Mouse (Mus musculus) forebrain, embryonic 16.5 days (tissue): ENCODE data around the gene Hectd2. TPM values are rescaled to one million over a fixed set of nuclear protein-coding genes. Genes with fewer than 3 reads are reported as not detected.

Experiments
- ATAC-seq: fragments of 200-750 bp; cut with Nextera tagmentation; 2 replicates; pipeline ENCODE4 v1.8.0; 2017; ENCODE audit warnings: mild to moderate bottlenecking, moderate library complexity
- H3K27ac ChIP-seq: fragments of 300-500 bp; sonication (generic); 2 replicates; pipeline ENCODE4 v1.5.1; 2014; ENCODE audit warnings: low read length, control low read depth
- H3K27me3 ChIP-seq: fragments of 300-500 bp; sonication (generic); replicated peaks from 2 replicates; pipeline ENCODE4 v1.6.1; 2014; ENCODE audit warnings: low read length; ENCODE audit not compliant: control insufficient read depth, insufficient read depth
- H3K36me3 ChIP-seq: fragments of 300-500 bp; sonication (generic); 2 replicates; pipeline ENCODE4 v1.6.1; 2014; ENCODE audit not compliant: control insufficient read depth, insufficient read depth
- H3K4me1 ChIP-seq: fragments of 300-500 bp; sonication (generic); replicated peaks from 2 replicates; pipeline ENCODE4 v1.6.1; 2014; ENCODE audit warnings: low read length; ENCODE audit not compliant: control insufficient read depth, insufficient read depth
- H3K4me2 ChIP-seq: fragments of 300-500 bp; sonication (generic); 2 replicates; pipeline ENCODE4 v1.6.1; 2014; ENCODE audit warnings: mild to moderate bottlenecking, low read length, control low read depth
- H3K4me3 ChIP-seq: fragments of 300-500 bp; sonication (generic); replicated peaks from 2 replicates; pipeline ENCODE4 v1.5.1; 2014; ENCODE audit warnings: mild to moderate bottlenecking, low read length, control low read depth
- H3K9ac ChIP-seq: fragments of 300-500 bp; sonication (generic); replicated peaks from 2 replicates; pipeline ENCODE4 v1.6.1; 2014; ENCODE audit warnings: low read depth, low read length, control low read depth
- H3K9me3 ChIP-seq: fragments of 300-500 bp; sonication (generic); 2 replicates; pipeline ENCODE4 v1.6.1; 2016; ENCODE audit warnings: low read length; ENCODE audit not compliant: control insufficient read depth
- WGBS: fragments of 180-500 bp; shearing (Covaris S2); extraction: QIAGEN DNeasy Blood & Tissue Kit; methylation state at CpG from one replicate; pipeline ENCODE4 v1.1.7; 2014; 5-methylcytosine and 5-hydroxymethylcytosine counted together
- polyA plus RNA-seq: library from polyadenylated mRNA; unstranded; fragments of >200 nt; fragmentation: Nextera tagmentation; extraction: Ambion mirVana; gene quantifications from 2 replicates; pipeline ENCODE4 v1.2.1, GENCODE M21; 2015

Gene Hectd2
- polyA plus RNA-seq, 1 experiment from 2014 or later: 14.7 TPM

- Histone ChIP-seq H3K4me1 (peaks cover 27% of the 10 kb centered on the region), H3K27me3 (peaks cover 4% of the 10 kb centered on the region; the same call in 1 of the 2 replicates), H3K27ac (peak overlapping the region; percentile 82), H3K36me3 (no peaks in the 10 kb centered on the region), H3K4me3 (peak overlapping the region; percentile 32), H3K9ac (peak overlapping the region; percentile 51; the same call in 1 of the 2 replicates), H3K9me3 (no peaks in the 10 kb centered on the region), H3K4me2 (peak overlapping the region; percentile 48)
- WGBS: 7% methylated on average over 8 of the region's 8 CpGs
- ATAC-seq: peak; percentile 87
These were observed 19.7 kb upstream of the Hectd2 start for GRCm38 (mm10) chr19:36534766-36535140.

- H3K4me3 ChIP-seq: peak overlapping the region; percentile 32
- peak overlapping the region; percentile 48 for H3K4me2 ChIP-seq
- peaks cover 4% of the 10 kb centered on the region; the same call in 1 of the 2 replicates for H3K27me3 ChIP-seq
- H3K9ac ChIP-seq: 0 out of 2 replicates have a peak overlapping the region, but pooled peaks have one; percentile 51
- H3K4me1 ChIP-seq: peaks cover 27% of the 10 kb centered on the region
- no peak; the same call in 1 of the 2 replicates for ATAC-seq
- peak overlapping the region; percentile 82 for H3K27ac ChIP-seq
- 10% methylated on average over 2 of the region's 2 CpGs for whole genome bisulfite sequencing
- H3K36me3 ChIP-seq: no peaks in the 10 kb centered on the region
- no peaks in the 10 kb centered on the region for H3K9me3 ChIP-seq
These were observed 19.3 kb upstream of the Hectd2 start for GRCm38 (mm10) chr19:36535186-36535585.

GRCm38 (mm10) chr19:36535878-36536277 lies 18.6 kb upstream of the Hectd2 start:
- no peak for ATAC-seq
- Histone ChIP-seq H3K4me2 (peak overlapping the region; percentile 26), H3K4me3 (no peak overlapping the region), H3K27me3 (peaks cover 4% of the 10 kb centered on the region; the same call in 1 of the 2 replicates), H3K36me3 (no peaks in the 10 kb centered on the region), H3K9ac (no peak overlapping the region), H3K27ac (peak overlapping the region; percentile 24), H3K4me1 (peaks cover 27% of the 10 kb centered on the region), H3K9me3 (no peaks in the 10 kb centered on the region)
- WGBS: 6% methylated on average over 6 of the region's 6 CpGs

- Histone ChIP-seq H3K4me1 (peaks cover 30% of the 10 kb centered on the region), H3K36me3 (no peaks in the 10 kb centered on the region), H3K4me2 (no peak overlapping the region), H3K4me3 (no peak overlapping the region), H3K9me3 (no peaks in the 10 kb centered on the region), H3K9ac (no peak overlapping the region), H3K27me3 (peaks cover 4% of the 10 kb centered on the region; the same call in 1 of the 2 replicates), H3K27ac (no peak overlapping the region)
- 60% methylated on average over 11 of the region's 11 CpGs for WGBS
- no peak for ATAC-seq
These were observed 17.5 kb upstream of the Hectd2 start for GRCm38 (mm10) chr19:36536929-36537328.

- H3K9ac ChIP-seq: no peak overlapping the region
- peaks cover 28% of the 10 kb centered on the region for H3K4me1 ChIP-seq
- no peak overlapping the region for H3K4me3 ChIP-seq
- no peak overlapping the region for H3K27ac ChIP-seq
- 4% methylated on average over 4 of the region's 4 CpGs for WGBS
- H3K4me2 ChIP-seq: no peak overlapping the region
- no peaks in the 10 kb centered on the region for H3K36me3 ChIP-seq
- H3K27me3 ChIP-seq: peaks cover 4% of the 10 kb centered on the region; the same call in 1 of the 2 replicates
- no peaks in the 10 kb centered on the region for H3K9me3 ChIP-seq
- no peak for ATAC-seq
These were observed 15.9 kb upstream of the Hectd2 start for GRCm38 (mm10) chr19:36538528-36538927.

GRCm38 (mm10) chr19:36539311-36539710 lies 15.1 kb upstream of the Hectd2 start:
- Histone ChIP-seq H3K9ac (no peak overlapping the region), H3K4me3 (no peak overlapping the region), H3K4me1 (peaks cover 20% of the 10 kb centered on the region), H3K27ac (no peak overlapping the region), H3K9me3 (no peaks in the 10 kb centered on the region), H3K27me3 (peaks cover 4% of the 10 kb centered on the region; the same call in 1 of the 2 replicates), H3K4me2 (no peak overlapping the region), H3K36me3 (no peaks in the 10 kb centered on the region)
- WGBS: 91% methylated on average over 2 of the region's 2 CpGs
- ATAC-seq: no peak

GRCm38 (mm10) chr19:36540012-36540606 lies 14.3 kb upstream of the Hectd2 start:
- Histone ChIP-seq H3K9me3 (no peaks in the 10 kb centered on the region), H3K9ac (no peak overlapping the region), H3K27me3 (peaks cover 4% of the 10 kb centered on the region; the same call in 1 of the 2 replicates), H3K4me3 (no peak overlapping the region), H3K4me2 (no peak overlapping the region), H3K36me3 (no peaks in the 10 kb centered on the region), H3K4me1 (peaks cover 12% of the 10 kb centered on the region), H3K27ac (no peak overlapping the region)
- whole genome bisulfite sequencing: 81% methylated on average over 10 of the region's 10 CpGs
- no peak for ATAC-seq

GRCm38 (mm10) chr19:36540776-36541175 lies 13.7 kb upstream of the Hectd2 start:
- 53% methylated on average over 7 of the region's 7 CpGs for WGBS
- H3K4me3 ChIP-seq: no peak overlapping the region
- H3K9ac ChIP-seq: no peak overlapping the region
- H3K27ac ChIP-seq: no peak overlapping the region
- no peak overlapping the region for H3K4me2 ChIP-seq
- H3K9me3 ChIP-seq: no peaks in the 10 kb centered on the region
- no peaks in the 10 kb centered on the region for H3K36me3 ChIP-seq
- H3K27me3 ChIP-seq: peaks cover 4% of the 10 kb centered on the region; the same call in 1 of the 2 replicates
- H3K4me1 ChIP-seq: peaks cover 6% of the 10 kb centered on the region
- no peak for ATAC-seq

GRCm38 (mm10) chr19:36553561-36554045 lies 836 bp upstream of the Hectd2 start:
- peaks cover 5% of the 10 kb centered on the region for H3K4me1 ChIP-seq
- H3K4me3 ChIP-seq: peak overlapping the region; percentile 93
- H3K27me3 ChIP-seq: no peaks in the 10 kb centered on the region
- H3K9ac ChIP-seq: peak overlapping the region; percentile 90
- no peaks in the 10 kb centered on the region for H3K36me3 ChIP-seq
- H3K27ac ChIP-seq: peak overlapping the region; percentile 82
- H3K4me2 ChIP-seq: peak overlapping the region; percentile 98
- 4% methylated on average over 20 of the region's 20 CpGs for WGBS
- ATAC-seq: peak; percentile 19; the same call in 1 of the 2 replicates
- no peaks in the 10 kb centered on the region for H3K9me3 ChIP-seq
